Mouse (Mus musculus) hindbrain, embryonic 10.5 days (tissue): Measurements from ENCODE around the gene Cbfa2t3. TPM values are rescaled to one million over a fixed set of nuclear protein-coding genes. Genes with fewer than 3 reads are reported as not detected.
A peak's percentile ranks its signal among the peaks of the same experiment; 100 is the strongest.

ENCODE experiments used
- DNase-seq: peaks from one replicate; pipeline ENCODE4 v3.0.0-alpha.2; 2017; ENCODE audit warnings: low spot score
- H3K27ac ChIP-seq: fragments of 300-500 bp; sonication (generic); 2 replicates; pipeline ENCODE4 v1.5.1; 2016; ENCODE audit warnings: mild to moderate bottlenecking, moderate library complexity
- H3K27me3 ChIP-seq: fragments of 300-500 bp; sonication (generic); 2 replicates; pipeline ENCODE4 v1.6.1; 2016; ENCODE audit warnings: mild to moderate bottlenecking; ENCODE audit not compliant: poor library complexity, insufficient read depth, severe bottlenecking
- H3K36me3 ChIP-seq: fragments of 300-500 bp; sonication (generic); 2 replicates; pipeline ENCODE4 v1.6.1; 2016; ENCODE audit warnings: mild to moderate bottlenecking, moderate library complexity
- H3K4me1 ChIP-seq: fragments of 300-500 bp; sonication (generic); replicated peaks from 2 replicates; pipeline ENCODE4 v1.6.1; 2016; ENCODE audit warnings: mild to moderate bottlenecking
- H3K4me3 ChIP-seq: fragments of 300-500 bp; sonication (generic); 2 replicates; pipeline ENCODE4 v1.5.1; 2016; ENCODE audit warnings: mild to moderate bottlenecking, moderate library complexity
- H3K9me3 ChIP-seq: fragments of 300-500 bp; sonication (generic); 2 replicates; pipeline ENCODE4 v1.6.1; 2016; ENCODE audit warnings: mild to moderate bottlenecking, moderate library complexity
- WGBS: fragments of 180-500 bp; shearing (Covaris S2); methylation state at CpG from one replicate; pipeline ENCODE4 v1.1.7; 2016; 5-methylcytosine and 5-hydroxymethylcytosine counted together
- polyA plus RNA-seq: library from polyadenylated mRNA; unstranded; fragments of >200 nt; fragmentation: Nextera tagmentation; extraction: Ambion mirVana; gene quantifications from 2 replicates; pipeline ENCODE4 v1.2.1, GENCODE M21; 2016

Cbfa2t3 gene
- polyA plus RNA-seq, 1 experiment from 2014 or later, result 5.4 TPM

- Histone ChIP-seq H3K27ac (peak overlapping the region; percentile 89), H3K4me1 (peaks cover 72% of the 10 kb centered on the region), H3K36me3 (no peaks in the 10 kb centered on the region), H3K9me3 (no peaks in the 10 kb centered on the region), H3K27me3 (peaks cover 99% of the 10 kb centered on the region), H3K4me3 (peak overlapping the region; percentile 74)
- DNase-seq, result peak; percentile 84
- whole genome bisulfite sequencing, result under 1% methylated on average over 127 of the region's 127 CpGs
Observed at GRCm38 (mm10) chr8:122678061-122678895, 20.6 kb downstream of the Cbfa2t3 start.

DNA sequence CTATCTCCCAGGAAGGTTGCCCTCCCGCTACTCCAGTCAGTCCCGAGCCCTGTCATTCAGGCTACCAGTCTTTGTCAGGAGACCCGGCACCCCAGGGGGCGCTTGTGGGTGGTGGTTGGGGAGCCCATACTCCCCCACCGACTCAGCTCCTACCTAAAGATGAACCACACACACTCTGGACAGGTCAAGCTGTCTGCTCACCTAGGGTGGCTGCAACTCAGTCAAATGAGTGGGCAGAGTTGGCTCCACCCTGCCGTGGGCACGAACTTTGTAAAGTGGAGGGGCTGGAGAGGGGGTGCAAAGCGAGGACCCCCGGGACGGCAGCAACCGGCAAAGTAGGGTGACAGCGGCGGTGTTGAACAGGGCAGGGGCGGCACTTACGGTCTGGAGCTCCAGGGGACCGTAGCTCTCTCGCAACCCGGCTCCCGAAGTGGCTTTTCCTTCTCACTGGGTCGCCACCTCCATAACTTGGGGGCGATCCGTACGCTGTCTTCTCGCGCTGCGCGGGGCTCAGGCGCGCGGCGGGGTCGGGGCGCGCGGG is 21.4 kb downstream of the Cbfa2t3 start:
- Histone ChIP-seq H3K27ac (peak overlapping the region; percentile 89), H3K27me3 (peaks cover 100% of the 10 kb centered on the region), H3K4me1 (peaks cover 72% of the 10 kb centered on the region), H3K4me3 (peak overlapping the region; percentile 74), H3K36me3 (no peaks in the 10 kb centered on the region), H3K9me3 (no peaks in the 10 kb centered on the region)
- DNase-seq, result peak; percentile 49
- WGBS, result under 1% methylated on average over 35 of the region's 35 CpGs

GRCm38 (mm10) chr8:122676621-122677480 is 22.1 kb downstream of the Cbfa2t3 start:
- Histone ChIP-seq H3K27ac (peak overlapping the region; percentile 89), H3K9me3 (no peaks in the 10 kb centered on the region), H3K4me1 (peaks cover 71% of the 10 kb centered on the region), H3K4me3 (peak overlapping the region; percentile 74), H3K36me3 (no peaks in the 10 kb centered on the region), H3K27me3 (peaks cover 100% of the 10 kb centered on the region)
- WGBS, result 19% methylated on average over 16 of the region's 16 CpGs
- peak; percentile 53 for DNase-seq

GRCm38 (mm10) chr8:122675596-122676420 is 23.1 kb downstream of the Cbfa2t3 start:
- H3K27ac ChIP-seq, result peak overlapping the region; percentile 89
- DNase-seq, result no peak
- peak overlapping the region; percentile 74; the same call in 1 of the 2 replicates for H3K4me3 ChIP-seq
- 83% methylated on average over 17 of the region's 17 CpGs for WGBS
- no peaks in the 10 kb centered on the region for H3K9me3 ChIP-seq
- peaks cover 100% of the 10 kb centered on the region for H3K27me3 ChIP-seq
- H3K36me3 ChIP-seq, result no peaks in the 10 kb centered on the region
- H3K4me1 ChIP-seq, result peaks cover 70% of the 10 kb centered on the region

DNA sequence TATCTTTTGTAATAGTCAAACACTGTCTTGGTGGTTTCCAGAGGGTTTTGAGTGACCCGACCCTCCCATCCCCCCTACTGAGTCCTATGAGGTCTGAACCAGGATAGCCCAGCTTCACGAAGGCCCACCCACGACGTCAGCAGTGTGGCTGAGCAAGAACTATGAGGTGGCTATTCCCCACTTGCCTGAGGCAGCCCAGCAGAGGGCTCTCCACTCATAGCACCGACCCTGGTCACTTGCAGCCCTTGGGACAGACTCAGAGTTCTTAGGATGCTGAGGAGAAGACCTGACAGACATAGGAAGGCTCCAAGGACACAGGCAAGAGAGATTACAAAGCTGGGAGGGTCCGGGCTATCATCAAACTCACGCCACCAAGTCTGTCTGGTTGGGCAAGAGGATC is 23.9 kb downstream of the Cbfa2t3 start:
- Histone ChIP-seq H3K4me1 (peaks cover 73% of the 10 kb centered on the region), H3K4me3 (no peak overlapping the region)
- DNase-seq, result no peak

DNA sequence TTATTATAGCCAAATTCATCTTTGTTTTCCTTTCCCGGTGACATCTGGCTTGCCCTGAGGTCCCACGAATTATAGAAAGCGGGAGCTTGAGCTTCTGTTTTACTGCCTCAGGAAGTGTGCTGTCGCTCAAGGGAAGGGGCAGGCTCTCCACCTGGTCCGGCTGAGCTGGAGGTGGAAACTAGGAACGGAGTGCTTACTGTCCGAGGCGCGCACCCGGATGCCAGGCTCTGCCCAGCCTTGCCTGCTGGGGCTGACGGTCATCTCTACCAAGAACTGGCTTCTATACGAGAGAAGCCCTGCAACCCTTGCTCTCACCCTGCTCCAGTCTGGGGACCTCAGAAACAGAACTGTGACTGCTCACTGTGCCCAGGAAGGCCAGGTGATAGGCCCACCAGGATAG is 24.9 kb downstream of the Cbfa2t3 start:
- Histone ChIP-seq H3K4me1 (peaks cover 73% of the 10 kb centered on the region), H3K9me3 (no peaks in the 10 kb centered on the region), H3K4me3 (no peak overlapping the region), H3K36me3 (no peaks in the 10 kb centered on the region), H3K27me3 (peaks cover 100% of the 10 kb centered on the region), H3K27ac (no peak overlapping the region)
- 81% methylated on average over 12 of the region's 12 CpGs for WGBS
- no peak for DNase-seq

More for the DNA sequence above, 23.9 kb downstream of the Cbfa2t3 start:
- peaks cover 100% of the 10 kb centered on the region for H3K27me3 ChIP-seq
- H3K36me3 ChIP-seq, result no peaks in the 10 kb centered on the region
- WGBS, result 44% methylated on average over 7 of the region's 7 CpGs
- H3K9me3 ChIP-seq, result no peaks in the 10 kb centered on the region
- H3K27ac ChIP-seq, result no peak overlapping the region

DNA sequence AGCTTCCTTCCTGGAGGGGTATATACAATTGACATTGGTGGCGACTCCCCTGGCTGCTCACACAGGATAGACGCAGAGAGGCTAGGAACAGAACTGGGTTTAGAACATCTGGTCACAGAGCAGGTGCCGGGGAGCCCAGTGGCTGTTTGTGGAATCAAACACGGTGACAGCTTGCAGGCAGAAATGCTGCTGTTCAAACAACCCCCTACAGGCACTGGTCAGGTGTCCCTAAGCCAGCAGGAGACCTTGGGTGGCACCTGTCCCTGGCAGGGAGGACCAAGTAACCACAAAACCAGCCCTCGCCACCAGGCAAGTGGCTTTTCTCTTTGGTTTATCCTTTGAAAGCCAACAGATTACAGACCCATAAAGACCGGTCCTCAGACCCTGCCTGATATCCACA is 27.0 kb downstream of the Cbfa2t3 start:
- Histone ChIP-seq H3K9me3 (no peaks in the 10 kb centered on the region), H3K4me3 (no peak overlapping the region), H3K4me1 (peaks cover 67% of the 10 kb centered on the region), H3K27me3 (peaks cover 100% of the 10 kb centered on the region), H3K36me3 (no peaks in the 10 kb centered on the region), H3K27ac (no peak overlapping the region)
- 78% methylated on average over 6 of the region's 6 CpGs for WGBS
- DNase-seq, result no peak

DNA sequence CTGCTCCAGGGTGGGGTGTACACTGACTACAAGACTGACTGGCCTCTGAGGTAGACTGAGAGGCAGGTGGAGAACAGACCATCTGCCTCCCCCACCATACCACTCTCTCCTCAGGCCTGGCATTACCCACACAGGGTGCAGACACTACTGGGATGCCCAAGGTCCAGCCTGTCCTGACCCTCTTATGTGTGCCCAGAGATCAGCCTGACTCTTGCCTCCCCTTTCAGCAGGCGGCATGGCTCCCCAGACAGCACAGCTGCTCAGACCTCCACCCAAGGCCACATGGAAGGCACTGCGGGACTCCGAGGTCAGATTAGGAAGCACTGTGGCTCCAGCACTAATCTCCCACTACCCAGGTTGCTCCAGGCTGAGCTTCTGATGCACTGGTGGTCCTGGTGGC is 28.2 kb downstream of the Cbfa2t3 start:
- 76% methylated on average over 3 of the region's 3 CpGs for WGBS
- no peak for DNase-seq
- no peaks in the 10 kb centered on the region for H3K9me3 ChIP-seq
- peak overlapping the region; percentile 12; the same call in 1 of the 2 replicates for H3K27ac ChIP-seq
- H3K4me3 ChIP-seq, result no peak overlapping the region
- H3K4me1 ChIP-seq, result peaks cover 68% of the 10 kb centered on the region
- no peaks in the 10 kb centered on the region for H3K36me3 ChIP-seq
- peaks cover 100% of the 10 kb centered on the region for H3K27me3 ChIP-seq

GRCm38 (mm10) chr8:122670001-122670400 is 28.9 kb downstream of the Cbfa2t3 start:
- Histone ChIP-seq H3K36me3 (no peaks in the 10 kb centered on the region), H3K27me3 (peaks cover 95% of the 10 kb centered on the region), H3K9me3 (no peaks in the 10 kb centered on the region), H3K4me3 (no peak overlapping the region), H3K27ac (no peak overlapping the region; the same call in 1 of the 2 replicates), H3K4me1 (peaks cover 68% of the 10 kb centered on the region)
- 22% methylated on average over 11 of the region's 11 CpGs for WGBS
- DNase-seq, result no peak

- peaks cover 63% of the 10 kb centered on the region for H3K4me1 ChIP-seq
- no peak overlapping the region for H3K27ac ChIP-seq
- no peaks in the 10 kb centered on the region for H3K36me3 ChIP-seq
- WGBS, result 15% methylated on average over 5 of the region's 5 CpGs
- DNase-seq, result peak; percentile 33
- H3K9me3 ChIP-seq, result no peaks in the 10 kb centered on the region
- no peak overlapping the region for H3K4me3 ChIP-seq
- H3K27me3 ChIP-seq, result peaks cover 88% of the 10 kb centered on the region
Observed at GRCm38 (mm10) chr8:122669370-122669769, 29.5 kb downstream of the Cbfa2t3 start.

DNA sequence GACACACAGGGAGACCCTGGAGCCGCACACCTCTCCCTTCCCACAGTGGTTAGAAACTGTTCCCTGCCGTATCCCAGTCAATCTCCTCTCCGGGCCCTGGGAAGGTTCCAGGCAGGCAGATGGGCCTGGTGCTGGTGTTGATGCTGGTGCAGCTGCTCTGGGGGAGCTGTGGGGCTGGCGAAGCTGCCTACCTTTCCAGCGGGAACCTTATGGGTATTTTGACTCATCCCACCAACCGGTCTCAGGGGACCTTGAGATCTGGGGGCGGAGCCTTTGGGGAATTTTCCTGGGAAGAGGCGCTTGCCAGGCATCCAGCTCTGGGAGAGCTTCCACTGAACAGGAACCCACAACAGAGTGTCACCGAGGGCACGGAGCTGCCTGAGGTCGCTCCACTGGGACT is 31.1 kb downstream of the Cbfa2t3 start:
- DNase-seq, result no peak
- Histone ChIP-seq H3K36me3 (no peaks in the 10 kb centered on the region), H3K27ac (no peak overlapping the region), H3K4me1 (peaks cover 61% of the 10 kb centered on the region), H3K4me3 (no peak overlapping the region), H3K9me3 (no peaks in the 10 kb centered on the region), H3K27me3 (peaks cover 73% of the 10 kb centered on the region)
- WGBS, result 78% methylated on average over 11 of the region's 11 CpGs

GRCm38 (mm10) chr8:122666827-122667226 is 32.1 kb downstream of the Cbfa2t3 start:
- no peaks in the 10 kb centered on the region for H3K36me3 ChIP-seq
- H3K27me3 ChIP-seq, result peaks cover 63% of the 10 kb centered on the region
- H3K9me3 ChIP-seq, result no peaks in the 10 kb centered on the region
- H3K4me3 ChIP-seq, result no peak overlapping the region
- WGBS, result 68% methylated on average over 12 of the region's 12 CpGs
- peak overlapping the region; percentile 16; the same call in 1 of the 2 replicates for H3K27ac ChIP-seq
- H3K4me1 ChIP-seq, result peaks cover 63% of the 10 kb centered on the region
- DNase-seq, result no peak
